Mouse (Mus musculus) gastrocnemius, postnatal 36 days (tissue): ENCODE measurements around the gene Fank1. TPM values are rescaled to one million over a fixed set of nuclear protein-coding genes. Genes with fewer than 3 reads are reported as not detected.
A peak's percentile ranks its signal among the peaks of the same experiment; 100 is the strongest.
"Not testable (repeated sequence)": the region's sequence is repeated elsewhere in the genome, so short reads cannot be mapped to it uniquely, and the experiment has no call there.

Source experiments
- DNase-seq, 2 experiments: peaks; one replicate each; pipeline ENCODE4 v3.0.0; 2022
- intact Hi-C: fragments of 180-260 bp; cut with DNase I; formaldehyde crosslinking; loops from one replicate; pipeline ENCODE4 v1.15.1; 2025
- total RNA-seq, 2 experiments: library from RNA; stranded (reverse); gene quantifications; 2 replicates each; pipeline ENCODE4 v1.2.3; 2021

Fank1 gene
- total RNA-seq, 2 experiments from 2014 or later = not detected

DNA sequence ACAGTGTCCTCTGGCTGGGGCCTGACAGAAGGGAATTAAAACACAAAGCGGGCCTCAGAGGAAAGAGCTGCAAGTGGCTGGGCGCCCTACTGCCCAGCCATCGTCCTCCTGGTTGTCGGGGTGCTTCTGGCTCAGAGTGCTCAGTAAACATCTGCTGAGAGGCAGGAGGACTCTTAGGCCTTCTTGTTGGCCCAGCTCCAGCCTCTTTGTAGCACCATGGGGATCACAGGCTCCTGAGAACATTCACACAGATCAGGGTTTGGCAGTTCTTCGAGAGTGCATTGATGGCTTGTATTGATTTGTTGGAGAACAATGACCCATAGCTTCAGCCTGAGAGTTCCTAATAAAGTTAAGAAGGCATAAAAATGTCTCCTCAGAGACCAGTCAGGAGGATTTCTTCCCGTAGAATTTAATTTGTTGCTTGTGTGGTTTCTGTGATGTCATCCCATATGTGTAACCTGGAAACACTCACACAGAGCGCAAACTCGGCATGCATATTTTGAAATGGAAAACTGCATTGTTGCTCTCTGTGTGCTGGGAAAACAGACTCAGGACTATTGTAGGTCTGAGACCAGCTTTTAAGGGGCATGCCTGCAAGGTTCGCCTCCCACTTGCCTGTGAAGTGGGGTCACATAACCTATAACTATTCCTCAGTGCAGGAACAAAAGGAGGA is 108.2 kb downstream of the Fank1 start:
- DNase-seq, intact Hi-C loops: not testable (repeated sequence)

- peak; percentile 46 to 59 for DNase-seq
- intact Hi-C loops = no loop called here
Observed at GRCm38 (mm10) chr7:133888926-133889920, 112.6 kb downstream of the Fank1 start.

GRCm38 (mm10) chr7:133889986-133890385 is 113.3 kb downstream of the Fank1 start:
- intact Hi-C loops = no loop called here
- no peak for DNase-seq

DNA sequence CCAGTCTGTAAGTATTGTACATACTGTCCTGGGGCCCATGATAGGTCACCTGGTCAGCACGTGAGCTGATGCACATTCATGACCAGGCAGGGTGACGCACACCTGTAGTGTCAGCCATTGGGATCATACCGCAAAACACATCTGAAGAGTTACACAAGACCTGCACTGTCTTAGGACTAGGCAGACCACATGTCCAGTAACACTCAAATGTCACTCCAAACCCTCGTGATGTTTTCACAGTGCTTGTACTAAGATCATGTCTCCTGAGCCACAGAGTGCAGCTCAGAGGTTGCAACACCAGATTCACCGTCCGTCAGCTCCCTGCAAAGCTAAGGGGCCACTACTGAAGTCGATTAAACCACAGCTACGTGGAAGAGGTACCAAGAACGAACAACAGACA is 114.6 kb downstream of the Fank1 start:
- no peak for DNase-seq
- intact Hi-C loops = no loop called here

DNA sequence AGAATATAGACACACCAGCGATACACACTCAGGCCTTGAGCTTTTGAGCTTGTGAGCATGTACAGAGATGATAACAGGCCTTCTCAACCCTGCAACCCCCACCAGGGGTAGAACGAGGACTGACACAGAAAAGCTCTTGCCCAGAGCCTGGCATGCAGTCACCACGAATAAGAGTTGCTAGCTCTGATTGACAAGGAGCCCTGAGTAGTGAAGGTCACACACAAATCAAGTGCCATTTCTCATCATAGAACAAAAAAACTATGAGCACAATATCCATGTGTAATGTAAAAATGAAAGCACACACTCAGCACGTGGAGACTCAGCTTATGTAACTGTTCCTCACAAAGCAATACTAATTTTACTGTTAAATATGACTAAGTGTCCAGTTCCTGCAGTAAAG is 115.1 kb downstream of the Fank1 start:
- intact Hi-C loops = no loop called here
- no peak for DNase-seq

DNA sequence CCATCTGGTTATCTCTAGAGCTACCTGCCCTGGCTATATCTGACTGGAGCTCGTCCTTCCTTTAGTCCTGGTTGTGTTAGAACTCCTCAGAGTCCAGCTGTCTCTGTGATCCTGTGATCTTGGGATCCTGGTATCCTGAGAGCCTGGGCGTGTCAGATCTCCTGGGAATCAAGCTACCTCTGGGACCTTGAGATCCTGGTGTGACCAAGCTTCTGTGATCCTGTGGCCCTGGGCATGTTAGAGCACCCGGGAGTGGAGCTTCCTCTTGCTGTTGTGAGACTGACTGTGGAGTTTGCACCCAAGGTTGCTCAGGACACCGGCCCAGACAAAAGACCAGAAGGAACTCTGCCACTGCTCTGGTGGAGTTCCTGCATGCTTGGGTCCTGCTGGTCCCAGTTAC is 122.7 kb downstream of the Fank1 start:
- intact Hi-C loops = no loop called here

DNA sequence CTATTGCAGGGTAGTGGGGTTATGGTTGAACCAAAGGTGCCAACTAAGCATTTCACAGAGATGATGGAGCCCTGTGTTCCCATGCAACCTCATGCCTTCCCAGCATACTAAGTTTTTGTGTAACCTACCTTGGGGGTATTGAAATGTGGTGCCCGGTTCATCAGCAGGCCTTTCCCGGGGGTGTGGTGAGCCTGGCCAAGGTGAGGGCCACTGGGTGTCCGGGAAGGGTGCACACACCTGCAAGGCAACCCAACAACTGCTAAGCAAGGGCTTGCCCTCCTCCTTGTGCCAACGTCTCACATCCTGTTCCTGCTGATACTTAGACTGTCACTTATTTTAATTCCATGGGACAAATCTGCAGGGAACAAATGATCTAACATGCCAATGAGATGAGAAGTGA is 132.3 kb downstream of the Fank1 start:
- intact Hi-C loops = no loop called here
- DNase-seq = no peak

More for the DNA sequence above, 122.7 kb downstream of the Fank1 start:
- DNase-seq = no peak

DNA sequence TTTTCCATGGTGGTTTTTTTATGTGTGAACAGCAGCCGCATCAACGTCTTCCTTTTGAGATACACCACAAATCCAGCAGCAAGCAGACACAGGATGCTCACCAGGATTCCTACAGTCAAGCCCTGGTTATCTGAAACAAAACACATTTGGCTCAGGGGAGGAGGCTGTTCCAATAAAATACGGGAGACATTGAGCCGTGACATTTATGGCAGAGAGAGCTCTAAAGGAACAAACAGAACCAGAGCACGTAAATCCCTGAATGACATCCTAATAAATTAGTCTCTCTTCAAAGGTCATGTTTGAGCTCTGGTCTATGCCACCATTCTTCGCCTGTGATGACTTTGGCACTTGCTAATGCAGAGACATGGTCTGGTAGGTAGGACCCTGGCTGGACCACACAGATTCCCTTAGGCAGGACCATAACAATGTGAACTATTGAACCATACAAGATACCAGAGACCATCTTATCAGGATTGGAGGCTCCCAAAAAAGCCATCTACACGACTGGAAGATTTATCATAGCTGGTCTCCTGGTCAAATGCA is 133.2 kb downstream of the Fank1 start:
- DNase-seq = no peak
- intact Hi-C loops = no loop called here

- intact Hi-C loops = no loop called here
- DNase-seq = no peak
Observed at GRCm38 (mm10) chr7:133911881-133912280, 135.2 kb downstream of the Fank1 start.

DNA sequence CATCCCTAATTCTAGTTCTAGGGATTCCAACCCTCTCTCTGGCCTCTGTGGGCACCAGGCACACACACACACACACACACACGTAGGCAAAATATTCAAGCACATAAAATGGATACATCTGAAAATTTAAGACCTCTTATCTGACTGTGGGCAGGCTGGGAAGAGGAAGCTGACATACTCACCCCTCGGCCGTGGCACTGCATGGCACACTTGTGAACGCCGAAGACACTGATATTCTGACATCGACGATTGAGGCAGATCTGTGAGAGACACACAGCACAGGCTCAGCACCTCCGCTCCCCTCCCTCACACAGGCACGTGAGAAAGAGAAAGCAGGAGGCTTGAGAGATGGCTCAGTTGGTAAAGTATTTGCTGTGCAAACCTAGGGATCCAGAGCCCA is 139.6 kb downstream of the Fank1 start:
- no peak for DNase-seq
- intact Hi-C loops = no loop called here

- intact Hi-C loops = no loop called here
- no peak for DNase-seq
Observed at GRCm38 (mm10) chr7:133919306-133919705, 142.6 kb downstream of the Fank1 start.

- intact Hi-C loops = no loop called here
- DNase-seq = no peak
Observed at GRCm38 (mm10) chr7:133919918-133920317, 143.3 kb downstream of the Fank1 start.

GRCm38 (mm10) chr7:133920724-133921123 is 144.1 kb downstream of the Fank1 start:
- intact Hi-C loops = no loop called here

DNA sequence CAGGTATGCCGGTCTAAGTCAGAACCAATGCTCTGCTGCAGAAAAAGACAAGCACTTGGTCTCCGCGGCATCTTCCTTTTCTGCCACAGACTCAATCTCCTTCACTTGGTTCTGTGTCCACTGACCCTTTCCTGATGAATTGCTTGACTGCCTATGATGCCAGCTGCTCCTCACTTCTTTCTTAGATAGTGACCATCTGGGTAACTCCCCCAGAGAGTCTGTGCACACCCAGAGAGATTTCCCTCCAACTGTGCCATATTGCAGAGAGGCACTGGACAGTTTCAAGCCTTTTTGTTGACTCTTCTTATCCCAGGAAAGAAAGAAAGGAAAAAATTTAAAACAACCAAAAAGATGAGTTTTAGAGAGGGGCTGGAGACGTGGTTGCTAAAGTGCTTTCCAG is 144.6 kb downstream of the Fank1 start:
- intact Hi-C loops = no loop called here
- DNase-seq = no peak

More at GRCm38 (mm10) chr7:133920724-133921123, 144.1 kb downstream of the Fank1 start:
- no peak for DNase-seq

DNA sequence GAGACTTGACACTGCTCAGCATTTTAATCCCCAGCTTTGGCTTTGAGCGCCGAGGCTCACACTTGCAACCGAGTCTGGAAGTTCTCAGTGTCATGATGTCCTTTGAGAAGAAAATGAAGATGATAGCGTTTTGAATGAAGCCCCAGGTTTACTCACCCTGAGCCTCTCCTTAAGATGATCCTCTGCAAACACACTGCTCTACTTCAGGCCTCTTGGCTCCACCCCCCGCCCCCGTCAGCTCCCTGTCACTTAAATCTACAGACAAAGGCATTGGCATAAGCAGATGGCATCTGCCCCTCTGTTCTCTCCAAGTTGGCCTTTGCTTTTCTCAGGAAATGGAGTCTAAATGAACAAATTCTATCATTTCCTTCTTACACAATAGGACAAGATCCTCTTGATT is 147.3 kb downstream of the Fank1 start:
- intact Hi-C loops = no loop called here
- no peak for DNase-seq

- intact Hi-C loops = no loop called here
- DNase-seq = no peak
Observed at GRCm38 (mm10) chr7:133925771-133926170, 149.1 kb downstream of the Fank1 start.

GRCm38 (mm10) chr7:133928981-133929380 is 152.3 kb downstream of the Fank1 start:
- DNase-seq = no peak
- intact Hi-C loops = no loop called here
